Mouse (Mus musculus) c-Kit-positive CD71-positive TER-119-negative erythroid progenitor cells, embryonic 14.5 days (primary cell): ENCODE results near the gene Tex261.

Source experiments
- DNase-seq: peaks from one replicate; pipeline ENCODE4 v3.0.0-alpha.2; 2013; ENCODE audit warnings: low read depth

Tex261 gene

DNA sequence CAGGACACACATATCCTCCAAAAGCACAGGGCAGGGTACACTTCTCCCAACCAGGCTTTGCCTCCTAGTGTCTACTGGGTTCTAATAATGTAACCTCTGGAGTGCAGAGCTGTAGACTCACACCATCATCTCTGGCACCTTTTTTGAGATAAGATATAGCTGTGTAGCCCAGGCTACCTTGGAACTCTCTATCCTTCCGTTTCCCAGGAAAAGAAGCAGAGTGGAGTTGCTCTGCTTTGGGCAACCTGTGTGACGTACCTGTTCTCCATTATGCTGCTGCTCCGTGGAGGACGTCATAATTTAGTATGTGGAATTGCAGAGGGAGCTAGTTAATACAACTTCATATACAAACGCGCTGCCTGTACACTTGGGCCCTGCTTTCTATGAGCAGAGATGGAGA, 13.3 kb downstream of the Tex261 start, which contains the start of gene Ankrd53:
Ankrd53 (plus strand) TSS at position 301 of the 400 bp plus-strand sequence.
- no peak for DNase-seq

DNA sequence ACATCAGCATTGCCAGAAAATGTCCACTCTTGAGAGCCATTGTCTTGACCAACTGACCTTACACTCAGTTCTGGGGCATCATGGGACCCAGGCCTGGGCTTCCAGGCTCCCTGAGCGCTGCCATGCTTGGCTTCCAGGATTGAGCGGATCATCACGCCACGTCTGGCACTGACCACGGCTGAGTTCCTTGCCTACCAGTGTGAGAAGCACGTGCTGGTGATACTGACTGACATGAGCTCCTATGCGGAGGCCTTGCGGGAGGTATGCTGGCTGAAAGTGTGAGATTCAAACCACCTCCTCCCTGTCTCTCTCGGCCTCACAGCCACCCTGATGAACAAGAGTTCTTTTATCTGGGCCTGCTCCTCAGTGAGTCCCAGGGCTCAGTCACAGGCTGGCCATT, 19.6 kb downstream of the Tex261 start:
- no peak for DNase-seq

GRCm38 (mm10) chr6:83750171-83750684, 25.4 kb downstream of the Tex261 start:
- DNase-seq: no peak

- DNase-seq: no peak
Observed at GRCm38 (mm10) chr6:83749286-83749685, 26.3 kb downstream of the Tex261 start.

GRCm38 (mm10) chr6:83745466-83745865, 30.1 kb downstream of the Tex261 start:
- DNase-seq: no peak

DNA sequence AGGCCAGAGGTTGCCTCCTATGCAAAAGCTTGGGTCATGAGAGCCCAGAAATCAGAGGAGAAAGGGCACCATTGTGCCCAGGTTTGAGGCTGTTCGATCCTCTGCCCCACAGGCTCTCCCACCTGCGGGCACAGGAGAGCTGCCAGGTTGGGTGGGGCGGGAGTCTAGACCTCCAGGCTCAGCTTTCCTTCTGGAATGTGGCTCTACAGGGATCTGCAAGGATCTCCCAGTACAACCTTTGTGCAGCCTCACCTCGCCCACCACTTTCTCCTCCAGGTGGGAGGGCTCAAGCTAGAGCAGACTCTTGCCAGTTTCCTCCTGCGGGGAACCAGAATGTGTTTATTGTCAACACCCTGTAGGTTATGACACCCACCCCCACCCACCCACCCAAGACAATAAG, 31.1 kb downstream of the Tex261 start:
- DNase-seq: no peak

DNA sequence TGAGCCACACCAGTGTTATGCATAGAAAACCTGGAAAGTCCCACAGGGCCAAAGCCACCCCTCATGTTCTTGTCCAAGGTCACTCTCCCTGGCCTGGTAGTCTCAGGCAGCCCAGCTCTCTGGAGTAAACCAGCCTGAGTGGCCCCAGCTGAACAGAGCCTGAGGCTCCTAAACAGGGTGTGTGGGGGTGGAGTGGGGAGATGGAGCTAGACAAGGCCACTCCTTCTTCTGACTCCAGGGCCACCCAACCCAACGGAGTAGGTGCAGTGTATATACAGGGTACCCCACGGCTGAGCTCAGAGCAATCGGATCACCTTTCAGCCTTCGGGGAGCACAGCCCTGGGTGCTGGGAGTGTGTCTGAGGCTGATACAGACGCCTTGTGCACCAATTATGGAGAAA, 31.5 kb downstream of the Tex261 start:
- DNase-seq: no peak

DNA sequence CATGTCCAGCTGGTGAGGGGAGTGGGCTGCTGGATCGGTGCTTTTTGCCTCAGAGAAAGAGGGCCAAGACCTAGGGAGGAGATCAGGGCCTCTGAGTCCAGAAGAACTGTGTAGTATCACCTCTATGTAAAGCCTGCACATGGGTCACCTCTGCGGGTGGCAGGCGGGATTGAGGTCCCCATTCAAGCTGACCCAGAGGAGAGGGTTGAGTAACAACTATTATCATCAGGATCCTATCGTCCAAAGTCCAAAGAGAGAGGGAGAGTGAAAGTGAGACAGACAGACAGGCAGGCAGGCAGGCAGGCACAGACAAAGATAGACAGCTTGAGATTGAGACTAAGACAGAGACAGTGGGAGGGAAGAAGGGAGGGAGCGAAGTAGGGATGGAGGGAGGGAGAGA, 32.4 kb downstream of the Tex261 start:
- no peak for DNase-seq

DNA sequence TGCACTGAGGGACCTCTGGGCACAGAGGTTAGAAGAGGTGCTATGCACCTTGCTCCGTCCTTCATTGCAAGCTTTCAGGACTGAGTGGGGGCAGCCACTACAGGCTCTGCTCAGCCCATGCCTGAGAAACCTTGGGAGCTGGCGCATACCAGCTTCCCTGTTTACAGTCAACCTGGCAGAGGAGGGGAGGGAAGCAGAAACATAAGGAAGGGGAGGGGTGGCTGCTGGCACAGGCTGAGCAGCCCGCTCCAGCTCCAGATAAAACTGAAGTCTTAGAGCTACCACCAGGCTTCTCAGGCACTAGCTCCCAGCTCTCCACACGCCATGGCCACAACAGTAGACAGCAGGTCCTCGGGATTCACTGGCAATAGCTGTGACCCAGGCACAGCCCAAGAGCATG, 32.9 kb downstream of the Tex261 start, which contains the start of gene Atp6v1b1:
Atp6v1b1 (plus strand) TSS at position 230 of the 400 bp plus-strand sequence.
- no peak for DNase-seq

DNA sequence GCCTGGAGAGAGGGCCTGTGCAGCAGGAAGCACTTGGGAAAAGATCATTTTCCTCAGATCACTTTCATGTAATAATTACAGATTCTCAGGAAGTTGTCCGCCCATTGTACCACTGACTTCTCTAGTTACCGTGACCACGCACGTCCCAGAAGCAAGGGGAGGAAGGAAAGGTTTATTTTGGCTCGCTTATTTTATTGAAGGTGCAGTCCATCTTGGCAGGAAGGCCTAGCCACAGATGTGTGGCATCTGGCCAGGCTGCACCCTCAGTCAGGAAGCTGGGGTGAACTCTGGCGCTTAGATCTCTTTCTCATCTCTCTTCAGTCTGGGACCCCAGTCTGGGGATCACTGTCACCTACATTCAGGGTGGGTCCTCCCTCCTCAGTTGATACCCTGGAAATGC, 37.0 kb downstream of the Tex261 start:
- DNase-seq: no peak

- DNase-seq: no peak
Observed at GRCm38 (mm10) chr6:83737311-83737710, 38.3 kb downstream of the Tex261 start.

- peak; percentile 44 for DNase-seq
Observed at GRCm38 (mm10) chr6:83731128-83731527, 44.5 kb downstream of the Tex261 start.

- DNase-seq: no peak
Observed at GRCm38 (mm10) chr6:83729350-83729970, 46.2 kb downstream of the Tex261 start.

DNA sequence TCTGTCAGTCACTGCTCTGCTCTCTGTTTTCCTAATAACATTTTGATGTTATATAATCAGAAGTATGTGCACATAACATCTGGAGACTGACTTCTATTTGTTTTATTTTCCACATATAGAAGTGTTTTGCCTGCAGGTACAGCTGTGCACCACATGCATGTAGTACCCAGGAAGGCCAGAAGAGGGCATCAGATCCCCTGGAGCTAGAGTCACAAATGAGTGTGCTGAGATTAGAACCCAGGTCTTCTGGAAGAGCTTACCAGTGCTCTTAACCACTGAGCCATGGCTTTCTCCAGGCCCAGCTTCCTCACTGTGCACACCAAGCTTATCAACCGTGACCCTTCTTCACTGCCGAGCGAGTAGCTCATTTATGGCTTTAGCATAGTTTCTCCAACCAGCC, 47.1 kb downstream of the Tex261 start:
- peak; percentile 17 for DNase-seq

- peak; percentile 9 for DNase-seq
Observed at GRCm38 (mm10) chr6:83727178-83727577, 48.4 kb downstream of the Tex261 start.

- no peak for DNase-seq
Observed at GRCm38 (mm10) chr6:83722526-83722925, 53.1 kb downstream of the Tex261 start.
